Mouse (Mus musculus) megakaryocyte, embryonic 14.5 days (primary cell): Measurements from ENCODE around the gene Spem2.

ENCODE experiments used
- FLI1 ChIP-seq: IDR thresholded peaks from 2 replicates; pipeline ENCODE4 v1.6.1; 2012; ENCODE audit warnings: low read length, inconsistent platforms, mixed read lengths
- GATA1 ChIP-seq: IDR thresholded peaks from 3 replicates; pipeline ENCODE4 v1.6.1; 2012; ENCODE audit warnings: mixed read lengths, low read length, inconsistent platforms, borderline replicate concordance

GRCm38 (mm10) chr11:69810280-69810679 lies 8.0 kb downstream of the Spem2 start:
- TF ChIP-seq GATA1 (no peak), FLI1 (no peak)
